Mouse (Mus musculus): ENCODE measurements at regions not wholly inside any gene's neighbourhood (a gene's known extent, or its start where the extent isn't known, plus 50 kb on each side); places are given as distances from the start of the nearest gene placed in this dataset.

- no peak for ATAC-seq (ENCODE audit: extremely low read depth, insufficient number of reproducible peaks, low FRiP score, poor library complexity, severe bottlenecking)
- Histone ChIP-seq H3K36me3 (replicated peaks) (no peaks in the 10 kb centered on the region), H3K27me3 (ENCODE audit: insufficient read depth, low read length) (peaks cover 11% of the 10 kb centered on the region; the same call in 1 of the 2 replicates), H3K4me1 (ENCODE audit: insufficient read depth, low read depth, low read length) (peaks cover 32% of the 10 kb centered on the region), H3K4me3 (ENCODE audit: low read depth, low read length) (peak overlapping the region; percentile 69; the same call in 1 of the 2 replicates), H3K9me3 (replicated peaks) (no peaks in the 10 kb centered on the region)
- no peak for DNase-seq (ENCODE audit: low spot score)
- no peak for TF ChIP-seq POLR2AphosphoS5 (IDR thresholded peaks at IDR 0.05; ENCODE audit: insufficient replicate concordance, low read depth, low read length)
- TF ChIP-seq TAL1 (conservative IDR thresholded peaks at IDR 0.05; ENCODE audit: low read depth, low read length), result no peak
- no peak for TF ChIP-seq GATA2 (IDR thresholded peaks at IDR 0.05; ENCODE audit: borderline replicate concordance, low read depth, low read length)
- no peak for TF ChIP-seq GATA1 (IDR thresholded peaks at IDR 0.05; ENCODE audit: borderline replicate concordance, low read length)
- TF ChIP-seq CTCF (IDR thresholded peaks at IDR 0.05; ENCODE audit: low read depth, low read length), result no peak
Measured at GRCm38 (mm10) chr15:67040229-67040628, 539.5 kb upstream of the Lrrc6 start.

- DNase-seq (ENCODE audit: low spot score) (peak; percentile 77), ATAC-seq (ENCODE audit: extremely low read depth, insufficient number of reproducible peaks, low FRiP score, poor library complexity, severe bottlenecking) (peak; percentile 91)
- TF ChIP-seq POLR2AphosphoS5 (IDR thresholded peaks at IDR 0.05; ENCODE audit: insufficient replicate concordance, low read depth, low read length) (no peak), CTCF (IDR thresholded peaks at IDR 0.05; ENCODE audit: low read depth, low read length) (no peak), GATA1 (IDR thresholded peaks at IDR 0.05; ENCODE audit: borderline replicate concordance, low read length) (no peak), TAL1 (conservative IDR thresholded peaks at IDR 0.05; ENCODE audit: low read depth, low read length) (no peak), GATA2 (IDR thresholded peaks at IDR 0.05; ENCODE audit: borderline replicate concordance, low read depth, low read length) (no peak)
- H3K27me3 ChIP-seq (ENCODE audit: insufficient read depth, low read length), result peaks cover 16% of the 10 kb centered on the region
- H3K9me3 ChIP-seq (replicated peaks), result no peaks in the 10 kb centered on the region
- H3K4me1 ChIP-seq (ENCODE audit: insufficient read depth, low read depth, low read length), result peaks cover 32% of the 10 kb centered on the region
- H3K36me3 ChIP-seq (replicated peaks), result no peaks in the 10 kb centered on the region
- peak overlapping the region; percentile 69 for H3K4me3 ChIP-seq (ENCODE audit: low read depth, low read length)
Measured at GRCm38 (mm10) chr15:67039421-67039907, 538.8 kb upstream of the Lrrc6 start.

DNA sequence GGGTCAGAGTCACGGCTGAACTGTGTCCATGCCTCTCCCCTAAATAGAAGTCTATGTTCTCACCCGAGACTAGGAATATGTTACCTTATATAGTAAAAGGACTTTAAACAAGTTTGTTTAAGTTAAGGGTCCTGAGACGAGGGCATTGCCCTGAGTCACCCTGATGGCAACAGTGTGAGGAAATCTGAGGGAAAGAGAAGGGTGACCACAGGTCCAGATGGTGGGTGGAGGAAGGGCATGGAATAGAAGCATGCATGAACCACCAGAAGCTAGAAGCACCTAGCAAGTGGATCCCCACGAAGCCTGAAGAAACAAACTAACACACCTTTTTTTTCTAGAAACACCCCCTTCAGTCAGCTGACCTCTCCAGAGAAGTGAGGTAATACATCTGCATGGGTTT is 536.9 kb upstream of the Lrrc6 start:
- Histone ChIP-seq H3K27me3 (ENCODE audit: insufficient read depth, low read length) (peaks cover 18% of the 10 kb centered on the region), H3K36me3 (replicated peaks) (no peaks in the 10 kb centered on the region), H3K9me3 (replicated peaks) (no peaks in the 10 kb centered on the region), H3K4me3 (ENCODE audit: low read depth, low read length) (no peak overlapping the region), H3K4me1 (ENCODE audit: insufficient read depth, low read depth, low read length) (peaks cover 32% of the 10 kb centered on the region)
- DNase-seq (ENCODE audit: low spot score) (no peak), ATAC-seq (ENCODE audit: extremely low read depth, insufficient number of reproducible peaks, low FRiP score, poor library complexity, severe bottlenecking) (no peak)
- TF ChIP-seq POLR2AphosphoS5 (IDR thresholded peaks at IDR 0.05; ENCODE audit: insufficient replicate concordance, low read depth, low read length) (no peak), GATA1 (IDR thresholded peaks at IDR 0.05; ENCODE audit: borderline replicate concordance, low read length) (no peak), CTCF (IDR thresholded peaks at IDR 0.05; ENCODE audit: low read depth, low read length) (no peak), TAL1 (conservative IDR thresholded peaks at IDR 0.05; ENCODE audit: low read depth, low read length) (no peak), GATA2 (IDR thresholded peaks at IDR 0.05; ENCODE audit: borderline replicate concordance, low read depth, low read length) (no peak)

DNA sequence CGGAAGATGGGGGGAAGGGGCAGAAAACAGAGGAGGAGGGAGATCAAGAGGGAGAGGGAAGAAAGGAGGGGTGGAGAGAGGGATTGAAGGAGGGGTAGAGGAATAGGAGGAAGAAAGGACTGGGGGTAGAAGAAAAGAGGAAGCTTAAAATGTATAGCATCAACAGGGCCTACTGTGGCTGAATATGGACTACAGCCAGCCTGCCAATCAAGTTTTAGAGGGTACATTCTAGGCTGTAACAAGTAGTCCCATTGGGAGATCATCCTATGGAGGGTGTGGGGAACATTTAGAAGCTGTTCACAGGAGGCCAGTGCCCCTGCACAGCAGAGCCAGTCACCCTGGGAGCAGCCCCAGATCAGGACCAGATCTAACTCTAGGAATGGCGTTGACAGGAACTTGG is 535.6 kb upstream of the Lrrc6 start:
- no peaks in the 10 kb centered on the region for H3K9me3 ChIP-seq (replicated peaks)
- DNase-seq (ENCODE audit: low spot score) (no peak), ATAC-seq (ENCODE audit: extremely low read depth, insufficient number of reproducible peaks, low FRiP score, poor library complexity, severe bottlenecking) (no peak)
- no peak overlapping the region for H3K4me3 ChIP-seq (ENCODE audit: low read depth, low read length)
- TF ChIP-seq GATA2 (IDR thresholded peaks at IDR 0.05; ENCODE audit: borderline replicate concordance, low read depth, low read length) (no peak), CTCF (IDR thresholded peaks at IDR 0.05; ENCODE audit: low read depth, low read length) (no peak), POLR2AphosphoS5 (IDR thresholded peaks at IDR 0.05; ENCODE audit: insufficient replicate concordance, low read depth, low read length) (no peak), GATA1 (IDR thresholded peaks at IDR 0.05; ENCODE audit: borderline replicate concordance, low read length) (no peak), TAL1 (conservative IDR thresholded peaks at IDR 0.05; ENCODE audit: low read depth, low read length) (no peak)
- H3K4me1 ChIP-seq (ENCODE audit: insufficient read depth, low read depth, low read length), result peaks cover 32% of the 10 kb centered on the region
- no peaks in the 10 kb centered on the region for H3K36me3 ChIP-seq (replicated peaks)
- H3K27me3 ChIP-seq (ENCODE audit: insufficient read depth, low read length), result peaks cover 16% of the 10 kb centered on the region

- no peak for DNase-seq (ENCODE audit: low spot score)
- Histone ChIP-seq H3K4me1 (ENCODE audit: insufficient read depth, low read depth, low read length) (peaks cover 11% of the 10 kb centered on the region), H3K27me3 (ENCODE audit: insufficient read depth, low read length) (peaks cover 16% of the 10 kb centered on the region), H3K9me3 (replicated peaks) (no peaks in the 10 kb centered on the region), H3K36me3 (replicated peaks) (no peaks in the 10 kb centered on the region), H3K4me3 (ENCODE audit: low read depth, low read length) (no peak overlapping the region)
- TF ChIP-seq POLR2AphosphoS5 (IDR thresholded peaks at IDR 0.05; ENCODE audit: insufficient replicate concordance, low read depth, low read length) (no peak), GATA1 (IDR thresholded peaks at IDR 0.05; ENCODE audit: borderline replicate concordance, low read length) (no peak), GATA2 (IDR thresholded peaks at IDR 0.05; ENCODE audit: borderline replicate concordance, low read depth, low read length) (no peak), TAL1 (conservative IDR thresholded peaks at IDR 0.05; ENCODE audit: low read depth, low read length) (no peak), CTCF (IDR thresholded peaks at IDR 0.05; ENCODE audit: low read depth, low read length) (no peak)
- ATAC-seq (ENCODE audit: extremely low read depth, insufficient number of reproducible peaks, low FRiP score, poor library complexity, severe bottlenecking), result no peak
Measured at GRCm38 (mm10) chr15:67033936-67034335, 533.2 kb upstream of the Lrrc6 start.

- TF ChIP-seq POLR2AphosphoS5 (IDR thresholded peaks at IDR 0.05; ENCODE audit: insufficient replicate concordance, low read depth, low read length), result no peak
- no peak for TF ChIP-seq GATA1 (IDR thresholded peaks at IDR 0.05; ENCODE audit: borderline replicate concordance, low read length)
- TF ChIP-seq TAL1 (conservative IDR thresholded peaks at IDR 0.05; ENCODE audit: low read depth, low read length), result no peak
- TF ChIP-seq GATA2 (IDR thresholded peaks at IDR 0.05; ENCODE audit: borderline replicate concordance, low read depth, low read length), result no peak
- no peak for TF ChIP-seq CTCF (IDR thresholded peaks at IDR 0.05; ENCODE audit: low read depth, low read length)
- H3K4me3 ChIP-seq (ENCODE audit: low read depth, low read length), result no peak overlapping the region
- no peaks in the 10 kb centered on the region for H3K9me3 ChIP-seq (replicated peaks)
- ATAC-seq (ENCODE audit: extremely low read depth, insufficient number of reproducible peaks, low FRiP score, poor library complexity, severe bottlenecking) (no peak), DNase-seq (ENCODE audit: low spot score) (no peak)
- peaks cover 19% of the 10 kb centered on the region for H3K27me3 ChIP-seq (ENCODE audit: insufficient read depth, low read length)
- no peaks in the 10 kb centered on the region; the same call in 1 of the 2 replicates for H3K4me1 ChIP-seq (ENCODE audit: insufficient read depth, low read depth, low read length)
- no peaks in the 10 kb centered on the region for H3K36me3 ChIP-seq (replicated peaks)
Measured at GRCm38 (mm10) chr15:67031866-67032526, 531.3 kb upstream of the Lrrc6 start.

Measured in G1E (cell line).